Mouse (Mus musculus) hindbrain, embryonic 11.5 days (tissue): ENCODE results near the gene Rnase13. TPM values are rescaled to one million over a fixed set of nuclear protein-coding genes. Genes with fewer than 3 reads are reported as not detected.

Source experiments
- ATAC-seq: fragments of 200-750 bp; cut with Nextera tagmentation; 2 replicates; pipeline ENCODE4 v1.8.0; 2017; ENCODE audit warnings: mild to moderate bottlenecking, moderate TSS enrichment, moderate library complexity; ENCODE audit not compliant: low FRiP score
- DNase-seq: peaks from one replicate; pipeline ENCODE4 v3.0.0-alpha.2; 2015; ENCODE audit warnings: low spot score
- H3K27ac ChIP-seq: fragments of 300-500 bp; sonication (generic); 2 replicates; pipeline ENCODE4 v1.5.1; 2014; ENCODE audit warnings: mild to moderate bottlenecking, low read depth, low read length
- H3K27me3 ChIP-seq: fragments of 300-500 bp; sonication (generic); 2 replicates; pipeline ENCODE4 v1.6.1; 2014; ENCODE audit warnings: mild to moderate bottlenecking, low read length, moderate library complexity, mixed read lengths; ENCODE audit not compliant: control insufficient read depth, insufficient read depth
- H3K36me3 ChIP-seq: fragments of 300-500 bp; sonication (generic); 2 replicates; pipeline ENCODE4 v1.6.1; 2014; ENCODE audit warnings: mild to moderate bottlenecking, low read length, moderate library complexity, mixed read lengths; ENCODE audit not compliant: control insufficient read depth, insufficient read depth
- H3K4me1 ChIP-seq: fragments of 300-500 bp; sonication (generic); replicated peaks from 2 replicates; pipeline ENCODE4 v1.6.1; 2014; ENCODE audit warnings: low read length, mixed read lengths; ENCODE audit not compliant: control insufficient read depth, insufficient read depth
- H3K4me2 ChIP-seq: fragments of 300-500 bp; sonication (generic); replicated peaks from 2 replicates; pipeline ENCODE4 v1.6.1; 2014; ENCODE audit warnings: mild to moderate bottlenecking, low read depth, low read length
- H3K4me3 ChIP-seq: fragments of 300-500 bp; sonication (generic); 2 replicates; pipeline ENCODE4 v1.5.1; 2014; ENCODE audit warnings: low read depth, low read length
- H3K9ac ChIP-seq: fragments of 300-500 bp; sonication (generic); 2 replicates; pipeline ENCODE4 v1.6.1; 2014; ENCODE audit warnings: low read depth, low read length
- H3K9me3 ChIP-seq: fragments of 300-500 bp; sonication (generic); 2 replicates; pipeline ENCODE4 v1.6.1; 2016; ENCODE audit warnings: low read length; ENCODE audit not compliant: control insufficient read depth
- WGBS: fragments of 180-500 bp; shearing (Covaris S2); extraction: QIAGEN DNeasy Blood & Tissue Kit; methylation state at CpG from one replicate; pipeline ENCODE4 v1.1.7; 2014; 5-methylcytosine and 5-hydroxymethylcytosine counted together
- polyA plus RNA-seq: library from polyadenylated mRNA; unstranded; fragments of >200 nt; fragmentation: Nextera tagmentation; extraction: Ambion mirVana; gene quantifications from 2 replicates; pipeline ENCODE4 v1.2.1, GENCODE M21; 2014

Rnase13 gene
- polyA plus RNA-seq, 1 experiment from 2014 or later: not detected

DNA sequence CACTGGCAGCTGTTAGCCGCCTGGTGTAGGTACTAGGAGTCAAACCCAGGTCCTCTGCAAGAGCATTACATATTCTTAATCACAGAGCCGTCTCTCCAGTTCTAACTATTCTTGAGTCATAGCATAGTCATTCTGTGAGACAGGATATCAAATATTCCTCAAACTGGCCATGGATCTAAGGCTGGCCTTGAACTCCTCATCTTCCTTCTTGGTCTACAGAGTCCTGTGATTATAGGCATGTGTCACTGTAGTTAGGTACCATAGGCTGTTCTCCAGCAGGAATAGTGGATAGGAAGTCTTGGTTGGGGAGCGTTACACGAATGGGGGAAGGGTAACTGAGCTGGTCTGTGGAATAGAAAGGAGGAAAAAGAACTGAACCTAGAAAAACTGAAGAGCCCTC is 6.0 kb downstream of the Rnase13 start:
- no peak overlapping the region for H3K4me2 ChIP-seq
- no peak overlapping the region for H3K4me3 ChIP-seq
- H3K9ac ChIP-seq: no peak overlapping the region
- peaks cover 6% of the 10 kb centered on the region; the same call in 1 of the 2 replicates for H3K4me1 ChIP-seq
- DNase-seq (no peak), ATAC-seq (no peak)
- no peak overlapping the region for H3K27ac ChIP-seq
- no peaks in the 10 kb centered on the region for H3K36me3 ChIP-seq
- WGBS: 89% methylated on average over 4 of the region's 4 CpGs
- H3K27me3 ChIP-seq: peaks cover 12% of the 10 kb centered on the region
- H3K9me3 ChIP-seq: no peaks in the 10 kb centered on the region

DNA sequence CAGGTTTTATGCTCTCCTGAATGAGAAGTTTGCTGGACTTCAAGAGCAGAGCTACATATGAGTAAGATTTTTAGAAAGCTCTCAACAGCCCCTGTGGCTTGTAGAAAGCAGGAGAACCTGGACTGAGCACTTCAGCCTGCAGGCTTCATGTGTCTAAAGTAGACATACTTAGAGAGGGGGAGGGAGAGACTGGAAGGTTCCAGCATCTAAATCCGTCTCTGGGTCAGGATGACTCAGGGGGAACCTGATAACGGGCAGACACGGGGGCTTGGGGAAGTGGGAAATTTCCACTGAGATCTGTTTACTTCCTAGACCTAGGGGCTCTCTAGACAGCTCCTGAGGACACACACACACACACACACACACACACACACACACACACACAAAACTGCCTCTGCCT is 7.5 kb downstream of the Rnase13 start:
- H3K9ac ChIP-seq: no peak overlapping the region
- H3K4me2 ChIP-seq: no peak overlapping the region
- peaks cover 12% of the 10 kb centered on the region for H3K27me3 ChIP-seq
- no peak overlapping the region for H3K4me3 ChIP-seq
- DNase-seq (no peak), ATAC-seq (no peak)
- 43% methylated on average over 3 of the region's 3 CpGs for WGBS
- H3K9me3 ChIP-seq: no peaks in the 10 kb centered on the region
- no peaks in the 10 kb centered on the region for H3K36me3 ChIP-seq
- H3K4me1 ChIP-seq: peaks cover 6% of the 10 kb centered on the region; the same call in 1 of the 2 replicates
- no peak overlapping the region for H3K27ac ChIP-seq

DNA sequence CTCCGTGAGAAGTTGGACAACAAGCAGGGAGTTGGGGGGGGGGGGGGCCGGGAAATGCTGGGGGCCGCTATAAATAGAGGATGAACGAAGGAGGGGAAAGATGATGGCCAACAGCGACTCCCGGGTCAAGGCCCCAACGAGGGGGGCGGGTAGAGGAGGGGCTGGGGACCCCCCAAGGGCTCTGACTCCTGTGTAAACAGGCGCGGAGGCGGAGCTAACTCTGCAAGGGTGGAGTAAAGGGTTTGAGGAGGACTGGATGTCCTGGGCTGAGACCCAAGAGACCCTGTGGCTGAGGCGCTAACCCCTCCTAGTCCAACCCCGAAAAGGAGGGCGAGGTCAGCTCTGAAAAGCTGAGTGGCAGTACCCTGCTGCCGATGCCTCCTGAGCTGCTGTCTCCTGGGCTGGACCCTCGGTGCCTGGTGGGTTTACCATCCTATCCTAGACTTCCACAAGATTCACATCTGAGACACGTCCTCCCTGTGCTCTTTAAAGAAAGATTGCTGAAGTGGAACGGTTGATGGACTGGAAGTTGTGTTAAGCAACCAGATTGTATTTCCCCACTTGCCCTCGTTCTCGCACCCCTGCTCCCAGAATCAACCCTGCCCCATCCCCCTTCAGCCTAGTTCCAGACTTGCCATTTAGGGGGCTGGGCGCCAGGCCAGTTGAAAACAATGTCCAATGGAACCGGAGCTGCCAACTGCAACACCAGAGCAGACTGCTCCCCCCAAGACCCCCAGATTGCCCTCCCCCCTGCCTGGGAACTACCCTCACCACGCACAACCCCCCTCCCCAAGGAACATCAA is 8.4 kb downstream of the Rnase13 start, which contains the start of gene Ndrg2:
Gene Ndrg2, minus strand, starts transcription at position 199 of the 803 bp plus-strand sequence.
- peaks cover 6% of the 10 kb centered on the region; the same call in 1 of the 2 replicates for H3K4me1 ChIP-seq
- H3K4me3 ChIP-seq: peak within 1 kb of the TSS; percentile 53
- no peak within 1 kb of the TSS for H3K27ac ChIP-seq
- DNase-seq (peak; percentile 57), ATAC-seq (peak; percentile 62)
- 3% methylated on average over 23 of the region's 23 CpGs for WGBS
- H3K9me3 ChIP-seq: no peaks in the 10 kb centered on the region
- peak within 1 kb of the TSS; percentile 99 for H3K4me2 ChIP-seq
- no peaks in the 10 kb centered on the region for H3K36me3 ChIP-seq
- peaks cover 12% of the 10 kb centered on the region for H3K27me3 ChIP-seq
- peak within 1 kb of the TSS; percentile 59 for H3K9ac ChIP-seq

DNA sequence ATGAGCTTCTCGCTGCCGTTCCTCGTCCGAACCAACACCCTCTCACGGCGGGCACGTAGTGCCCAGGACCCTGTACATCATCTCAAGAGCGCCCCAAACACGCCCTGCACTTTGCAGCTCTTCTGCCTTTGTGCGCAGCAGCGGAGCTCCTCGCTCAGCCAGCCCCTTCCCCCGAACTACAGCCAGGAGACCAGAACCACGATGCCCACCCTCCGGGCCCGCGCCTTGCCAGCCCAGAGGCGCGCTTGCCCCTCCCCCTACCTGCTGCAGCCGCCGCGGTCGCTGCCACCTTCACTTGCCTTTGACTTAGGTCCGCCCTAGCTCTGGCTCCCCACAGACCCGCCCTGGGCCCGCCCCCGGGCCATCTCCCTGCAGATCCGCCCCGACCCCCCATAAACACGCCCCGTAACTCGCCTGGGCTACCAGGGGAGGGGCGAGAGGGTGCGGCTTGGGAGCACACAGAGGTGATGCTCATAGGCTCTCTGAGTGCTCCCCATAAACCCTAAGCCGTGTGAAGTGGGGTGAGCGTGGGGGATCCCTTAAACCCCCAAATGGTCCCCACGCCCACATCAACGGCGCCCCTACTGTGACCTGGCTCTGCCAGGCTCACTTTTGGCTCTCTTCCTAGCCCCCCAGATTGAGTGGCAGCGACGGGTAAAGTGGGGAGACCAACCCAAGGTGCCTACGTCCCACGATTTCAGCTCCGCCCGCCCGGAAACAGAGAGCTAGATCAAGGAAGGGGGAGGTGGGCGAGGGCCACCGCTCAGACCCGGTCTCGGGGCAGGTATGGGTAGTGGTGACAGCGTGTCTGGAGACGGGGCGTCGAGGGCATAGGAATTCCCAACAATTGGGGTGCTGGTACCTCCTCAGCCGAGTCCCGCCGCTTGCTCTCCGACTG is 9.3 kb downstream of the Rnase13 start:
- peak; percentile 56 for DNase-seq
- Histone ChIP-seq H3K36me3 (no peaks in the 10 kb centered on the region), H3K9ac (peak overlapping the region; percentile 59), H3K4me3 (peak overlapping the region; percentile 53), H3K9me3 (no peaks in the 10 kb centered on the region), H3K27ac (no peak overlapping the region), H3K4me2 (peak overlapping the region; percentile 99), H3K27me3 (peaks cover 12% of the 10 kb centered on the region), H3K4me1 (peaks cover 6% of the 10 kb centered on the region; the same call in 1 of the 2 replicates)
- WGBS: under 1% methylated on average over 49 of the region's 58 CpGs
- ATAC-seq: peak; percentile 67

DNA sequence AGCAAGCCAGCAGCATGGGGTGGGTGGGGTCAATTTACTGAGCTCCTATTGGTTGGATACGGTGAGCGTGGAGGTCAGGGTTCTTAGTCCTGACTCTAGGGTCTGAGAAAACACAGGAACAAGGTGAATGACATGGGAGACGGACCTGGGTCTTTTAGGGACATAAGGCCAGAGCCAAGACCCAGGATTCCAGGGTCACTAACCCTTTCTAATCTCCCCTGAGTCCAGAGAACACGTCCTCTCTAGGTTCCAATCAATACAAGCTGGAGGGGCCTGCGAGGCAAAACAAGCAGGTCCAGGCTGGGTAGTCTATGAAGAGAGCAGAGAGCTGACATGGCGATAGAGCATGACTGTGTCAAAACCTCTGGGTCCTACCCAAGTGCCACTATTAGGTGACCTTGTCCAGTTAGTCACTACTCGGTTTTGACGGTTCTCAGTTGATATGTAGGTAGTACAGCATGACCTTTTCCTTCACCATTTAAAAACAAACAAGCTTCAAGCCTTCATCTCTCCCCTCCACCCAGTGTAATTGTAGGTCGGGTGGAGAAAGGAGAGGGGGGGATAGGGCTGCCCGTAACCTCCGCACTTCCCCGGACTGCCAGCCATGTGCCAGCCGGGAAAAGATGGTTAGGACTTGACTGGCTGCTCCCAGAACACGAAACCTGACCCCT is 10.0 kb downstream of the Rnase13 start:
- no peaks in the 10 kb centered on the region for H3K36me3 ChIP-seq
- H3K4me3 ChIP-seq: peak overlapping the region; percentile 53
- peak overlapping the region; percentile 99 for H3K4me2 ChIP-seq
- no peak for DNase-seq
- peak; percentile 34 for ATAC-seq
- H3K27ac ChIP-seq: no peak overlapping the region
- H3K9me3 ChIP-seq: no peaks in the 10 kb centered on the region
- H3K4me1 ChIP-seq: peaks cover 6% of the 10 kb centered on the region; the same call in 1 of the 2 replicates
- peak overlapping the region; percentile 59; the same call in 1 of the 2 replicates for H3K9ac ChIP-seq
- H3K27me3 ChIP-seq: peaks cover 12% of the 10 kb centered on the region
- WGBS: 5% methylated on average over 14 of the region's 14 CpGs

DNA sequence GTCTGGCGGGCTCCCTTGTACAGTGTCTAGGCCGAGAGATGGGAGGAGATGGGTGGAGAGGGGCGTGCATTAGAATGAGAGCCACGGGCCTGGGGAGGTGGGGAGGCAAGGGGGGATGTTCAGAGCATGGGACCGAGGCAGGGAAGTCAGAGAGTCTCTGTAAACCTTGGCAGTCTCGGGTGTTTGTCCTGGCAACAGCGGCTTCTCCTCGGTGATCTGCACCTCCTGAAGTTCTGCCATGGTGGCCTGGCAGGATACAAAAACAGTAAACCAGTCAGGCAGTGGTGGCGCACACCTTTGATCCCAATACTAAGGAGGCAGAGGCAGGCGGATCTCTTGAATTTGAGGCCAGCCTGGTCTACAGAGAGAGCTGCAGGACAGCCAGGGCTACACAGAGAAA is 11.3 kb downstream of the Rnase13 start:
- H3K4me2 ChIP-seq: no peak overlapping the region

DNA sequence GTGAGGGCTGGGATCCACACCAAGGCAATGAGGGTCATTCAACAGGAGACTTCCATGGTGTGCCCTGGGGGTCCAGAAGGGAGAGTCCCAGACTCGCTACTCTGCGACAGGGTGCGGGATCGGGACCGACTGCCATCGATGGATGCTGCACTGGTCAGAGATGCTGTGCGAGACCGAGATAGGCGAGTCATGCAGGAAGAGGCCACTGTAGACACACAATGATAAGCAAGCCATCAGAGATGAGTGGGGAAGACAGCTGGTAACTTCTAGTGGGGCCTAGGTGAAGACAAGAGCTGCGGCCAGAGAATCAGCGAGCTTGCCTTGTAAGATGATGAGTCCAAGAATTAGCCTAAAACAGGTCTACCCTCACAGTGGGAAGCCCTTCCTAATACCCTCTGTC is 16.5 kb downstream of the Rnase13 start:
- no peaks in the 10 kb centered on the region for H3K36me3 ChIP-seq
- DNase-seq (no peak), ATAC-seq (no peak)
- 92% methylated on average over 11 of the region's 11 CpGs for WGBS
- no peaks in the 10 kb centered on the region for H3K27me3 ChIP-seq
- no peaks in the 10 kb centered on the region for H3K9me3 ChIP-seq
- H3K4me3 ChIP-seq: no peak overlapping the region
- no peak overlapping the region for H3K4me2 ChIP-seq
- no peak overlapping the region for H3K9ac ChIP-seq
- no peak overlapping the region for H3K27ac ChIP-seq
- no peaks in the 10 kb centered on the region for H3K4me1 ChIP-seq

More for the DNA sequence above, 11.3 kb downstream of the Rnase13 start:
- DNase-seq (no peak), ATAC-seq (no peak)
- Histone ChIP-seq H3K4me1 (peaks cover 6% of the 10 kb centered on the region; the same call in 1 of the 2 replicates), H3K36me3 (no peaks in the 10 kb centered on the region), H3K27ac (no peak overlapping the region), H3K27me3 (peaks cover 12% of the 10 kb centered on the region), H3K9ac (no peak overlapping the region), H3K4me3 (no peak overlapping the region), H3K9me3 (no peaks in the 10 kb centered on the region)
- 91% methylated on average over 10 of the region's 10 CpGs for WGBS

DNA sequence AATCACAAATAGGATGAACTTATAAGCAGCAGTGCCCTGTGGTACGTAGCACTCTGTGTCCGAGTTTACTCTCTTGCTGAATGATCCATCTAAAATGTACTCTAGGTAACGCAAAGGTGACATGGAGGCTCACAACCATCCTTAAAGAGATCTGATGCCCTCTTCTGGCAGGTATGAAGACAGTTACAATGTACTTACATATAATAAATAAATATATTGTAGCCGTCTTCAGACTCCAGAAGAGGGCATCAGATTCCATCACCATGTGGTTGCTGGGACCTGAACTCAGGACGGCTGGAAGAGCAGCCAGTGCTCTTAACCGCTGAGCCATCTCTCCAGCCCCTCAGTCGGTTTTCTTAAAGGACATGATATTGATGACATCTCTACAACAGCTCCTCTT is 17.9 kb downstream of the Rnase13 start:
- Histone ChIP-seq H3K27me3 (no peaks in the 10 kb centered on the region), H3K9ac (no peak overlapping the region), H3K4me2 (no peak overlapping the region), H3K36me3 (no peaks in the 10 kb centered on the region), H3K4me1 (no peaks in the 10 kb centered on the region), H3K9me3 (no peaks in the 10 kb centered on the region), H3K4me3 (no peak overlapping the region), H3K27ac (no peak overlapping the region)
- ATAC-seq: no peak
- WGBS: 74% methylated on average over 7 of the region's 7 CpGs
- no peak for DNase-seq
